8 mouse cellular contexts compared by ENCODE assay signal in the genomic region with DNA sequence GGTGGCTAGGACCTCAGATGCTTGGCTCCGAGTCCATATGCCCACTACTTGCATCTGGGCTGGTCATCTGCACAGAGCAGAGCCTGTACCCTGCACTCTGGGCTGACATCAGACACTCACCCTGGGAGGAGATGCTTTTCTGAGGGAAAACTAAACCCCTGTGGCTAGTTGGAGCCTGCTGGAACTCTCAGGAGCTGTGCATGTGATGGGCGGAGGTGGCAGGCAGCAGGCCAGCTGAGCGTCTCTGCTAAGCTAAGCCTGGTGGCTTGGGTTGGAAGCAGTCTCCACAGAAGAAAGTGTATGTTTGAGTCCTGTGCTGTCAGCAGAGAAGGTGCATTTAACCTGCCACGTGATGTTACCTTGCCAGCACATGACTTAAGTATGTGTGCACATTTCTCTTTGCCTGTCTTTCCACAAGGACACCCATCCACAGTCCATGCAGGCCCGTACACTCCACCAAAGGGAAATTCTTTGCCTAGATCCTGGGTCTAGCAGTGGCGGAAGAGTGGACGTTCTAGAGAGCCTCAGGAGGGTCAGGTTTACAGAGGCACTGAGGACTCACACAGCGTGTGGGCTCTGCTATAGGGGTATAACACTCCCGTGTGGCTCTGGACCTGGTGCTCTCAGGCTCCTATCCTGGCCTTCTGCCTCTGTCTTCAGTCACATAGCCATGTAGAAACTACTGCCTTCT. TPM values are rescaled to one million over a fixed set of nuclear protein-coding genes. Genes with fewer than 3 reads are reported as not detected.
DNase-seq lines count a peak whose midpoint lies in the region; TF ChIP-seq lines count a peak whose summit lies in the region.
"Had no signal": no experiment of that assay in that cellular context is flagged by ENCODE, and none has a peak within 500 bp of the region (broad histone marks: within the 10 kb centered on the region; RNA-seq: fewer than 3 reads in every experiment).

No protein-coding gene starts in this region.

- H3K4me1 ChIP-seq in cortical plate, adult 2 months (ENCODE audit: control insufficient read depth, insufficient read depth, low read length) = peaks cover 17% of the 10 kb centered on the region

- peak overlapping the region; percentile 87 for H3K27ac ChIP-seq in layer of hippocampus, adult 2 months
- peak overlapping the region; percentile 75 for H3K27ac ChIP-seq in cortical plate, adult 2 months (ENCODE audit: insufficient read depth, low read length)

- H3K4me3 ChIP-seq in layer of hippocampus, adult 2 months = no peak overlapping the region
- H3K4me3 ChIP-seq in cortical plate, adult 2 months (ENCODE audit: insufficient read depth, low read length) = no peak overlapping the region

- TF ChIP-seq POLR2A in cortical plate, adult 2 months (IDR thresholded peaks at IDR 0.05; ENCODE audit: extremely low read depth, insufficient read depth, low read length) = no peak

- DNase-seq in layer of hippocampus, adult 2 months (ENCODE audit: low spot score in 2 of 2) = no peak
- DNase-seq in layer of hippocampus, postnatal 25 days (ENCODE audit: extremely low spot score in 1 of 2, low spot score in 1 of 2) = no peak
- DNase-seq in gastrocnemius, postnatal 10 days = peak; percentile 49
- DNase-seq in left cerebral cortex, postnatal 14 days (ENCODE audit: low spot score in 2 of 2) = peak; percentile 52 to 57
- DNase-seq in retina, embryonic 14.5 days (ENCODE audit: low spot score) = no peak
- no peak for DNase-seq in spleen, postnatal 14 days (ENCODE audit: low spot score in 2 of 2)
- DNase-seq: thymus, postnatal 36 days had no signal

- TF ChIP-seq CTCF in layer of hippocampus, adult 2 months (conservative IDR thresholded peaks at IDR 0.05) = no peak; the same call in 1 of the 2 replicates
- TF ChIP-seq CTCF in cortical plate, adult 2 months (IDR thresholded peaks at IDR 0.05; ENCODE audit: extremely low read depth, insufficient read depth, low read length) = 0 out of 2 replicates have a peak, but pooled peaks have one; percentile 2

- intact Hi-C loops in left cerebral cortex, postnatal 14 days (cut with DNase I) = no loop called here

RNA-seq across cellular contexts. Expression of gene Bicd2, which starts 31.1 kb away (rescaled TPM):
- 10 to 100 TPM; 55.2 to 55.3 TPM for total RNA-seq in layer of hippocampus, adult 2 months (2021)
- 10 to 100 TPM; 47.1 to 53.5 TPM for total RNA-seq in layer of hippocampus, postnatal 25 days (2021)
- polyA plus RNA-seq in cortical plate, adult 2 months (2012; rRNA removed) = 49.5 and 52.0 TPM in 2 replicates
- total RNA-seq in gastrocnemius, postnatal 10 days (2021) = 10 to 100 TPM; 21.5 to 25.5 TPM
- total RNA-seq in left cerebral cortex, postnatal 14 days (2021) = 10 to 100 TPM; 43.2 to 44.1 TPM

RNA-seq across cellular contexts. Expression of gene Ippk, which starts 48.5 kb away (rescaled TPM):
- total RNA-seq in layer of hippocampus, adult 2 months (2021) = 10 to 100 TPM; 33.1 to 41.0 TPM
- total RNA-seq in layer of hippocampus, postnatal 25 days (2021) = 10 to 100 TPM; 29.8 to 31.1 TPM
- 11.2 and 12.3 TPM in 2 replicates for polyA plus RNA-seq in cortical plate, adult 2 months (2012; rRNA removed)
- 1 to 10 TPM; 5.7 to 6.3 TPM for total RNA-seq in gastrocnemius, postnatal 10 days (2021)
- 10 to 100 TPM; 12.8 to 14.2 TPM for total RNA-seq in left cerebral cortex, postnatal 14 days (2021)

RNA-seq across cellular contexts. Expression of gene Fgd3, which starts 52.4 kb away (rescaled TPM):
- 1 to 10 TPM; 5.6 to 7.1 TPM for total RNA-seq in layer of hippocampus, adult 2 months (2021)
- 1 to 10 TPM; 6.2 to 7.7 TPM for total RNA-seq in layer of hippocampus, postnatal 25 days (2021)
- 5.8 and 6.2 TPM in 2 replicates for polyA plus RNA-seq in cortical plate, adult 2 months (2012; rRNA removed)
- 1 to 10 TPM in 1 of 2 experiments, under 1 TPM in 1; 0.66 to 1.9 TPM for total RNA-seq in gastrocnemius, postnatal 10 days (2021)
- 1 to 10 TPM; 6.7 to 7.0 TPM for total RNA-seq in left cerebral cortex, postnatal 14 days (2021)

Comparison
In these comparisons a context has a peak if more than half of its experiments do, and no peak if none do; other contexts are left out.
1. DNase-seq: peak in gastrocnemius, postnatal 10 days (single experiment) and left cerebral cortex, postnatal 14 days (2 of 2); none in layer of hippocampus, adult 2 months (0 of 2), layer of hippocampus, postnatal 25 days (0 of 2), retina, embryonic 14.5 days (single experiment) and spleen, postnatal 14 days (0 of 2).